Mouse (Mus musculus) gastrocnemius, postnatal 10 days (tissue): ENCODE results near the gene Unc13d. TPM values are rescaled to one million over a fixed set of nuclear protein-coding genes. Genes with fewer than 3 reads are reported as not detected.

Experiments
- DNase-seq: peaks from one replicate; pipeline ENCODE4 v3.0.0; 2021; ENCODE audit warnings: mixed read lengths
- total RNA-seq, 2 experiments: library from RNA; stranded (reverse); gene quantifications; 2 replicates each; pipeline ENCODE4 v1.2.3; 2021

Unc13d gene
- total RNA-seq, 2 experiments from 2014 or later, result 0.45 TPM

DNA sequence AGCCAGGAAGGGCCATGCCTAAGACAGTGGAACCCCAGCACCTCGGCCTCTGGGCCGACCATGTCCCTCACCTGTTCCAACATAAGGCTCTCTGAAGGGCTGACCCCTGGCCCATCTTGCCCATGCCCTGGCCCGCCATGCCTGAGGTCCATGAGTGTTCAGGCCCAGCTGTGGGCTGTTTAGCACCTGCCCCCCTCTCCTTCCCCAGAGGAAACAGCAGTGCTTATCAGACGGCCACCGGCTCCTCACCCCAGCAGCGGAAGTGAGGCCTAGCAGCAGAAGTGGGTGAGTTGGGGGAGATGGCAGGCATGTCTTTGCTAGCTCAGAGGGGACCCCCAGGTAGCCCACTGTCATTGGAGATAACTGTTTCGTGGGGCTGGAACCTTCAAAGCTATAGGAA, 925 bp downstream of the Unc13d start:
- no peak for DNase-seq

DNA sequence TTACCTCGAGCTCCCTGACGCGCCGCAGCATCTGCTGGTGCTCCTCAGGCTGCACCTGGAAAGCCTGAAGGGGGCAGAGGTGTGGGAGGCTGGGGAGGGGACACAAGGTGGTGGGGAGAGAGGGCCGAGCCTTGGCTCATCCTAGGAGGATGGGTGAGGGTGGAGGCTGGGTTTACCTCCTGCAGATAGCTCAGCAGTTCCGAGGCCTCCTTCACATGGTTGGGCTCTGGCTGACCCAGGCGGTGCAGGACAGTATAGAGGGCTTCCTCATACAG, 1.6 kb downstream of the Unc13d start:
- no peak for DNase-seq

- DNase-seq, result no peak
Measured at GRCm38 (mm10) chr11:116075539-116076265, 2.1 kb downstream of the Unc13d start.

GRCm38 (mm10) chr11:116074436-116074991, 3.2 kb downstream of the Unc13d start:
- no peak for DNase-seq

GRCm38 (mm10) chr11:116072608-116073007, 5.2 kb downstream of the Unc13d start:
- DNase-seq, result no peak

DNA sequence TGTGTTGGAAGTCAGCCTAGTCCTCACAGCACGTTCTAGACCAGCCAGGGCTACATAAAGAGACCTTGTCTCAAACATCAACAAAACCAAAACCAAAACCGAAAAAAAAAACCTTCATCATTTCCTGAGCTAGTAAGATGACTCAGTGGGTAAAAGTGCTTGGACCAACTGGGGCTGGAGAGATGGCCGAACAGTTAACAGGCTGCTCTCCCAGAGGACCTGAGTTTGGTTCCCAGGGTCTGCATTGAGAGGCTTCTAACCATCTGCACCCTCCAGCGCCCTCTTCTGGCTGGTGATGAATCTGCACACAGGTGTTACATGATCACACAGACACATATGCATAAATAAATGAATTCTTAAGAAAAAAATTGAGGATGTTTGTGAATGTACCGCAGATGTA, 6.3 kb downstream of the Unc13d start:
- no peak for DNase-seq

- no peak for DNase-seq
Measured at GRCm38 (mm10) chr11:116065345-116065744, 12.4 kb downstream of the Unc13d start.

DNA sequence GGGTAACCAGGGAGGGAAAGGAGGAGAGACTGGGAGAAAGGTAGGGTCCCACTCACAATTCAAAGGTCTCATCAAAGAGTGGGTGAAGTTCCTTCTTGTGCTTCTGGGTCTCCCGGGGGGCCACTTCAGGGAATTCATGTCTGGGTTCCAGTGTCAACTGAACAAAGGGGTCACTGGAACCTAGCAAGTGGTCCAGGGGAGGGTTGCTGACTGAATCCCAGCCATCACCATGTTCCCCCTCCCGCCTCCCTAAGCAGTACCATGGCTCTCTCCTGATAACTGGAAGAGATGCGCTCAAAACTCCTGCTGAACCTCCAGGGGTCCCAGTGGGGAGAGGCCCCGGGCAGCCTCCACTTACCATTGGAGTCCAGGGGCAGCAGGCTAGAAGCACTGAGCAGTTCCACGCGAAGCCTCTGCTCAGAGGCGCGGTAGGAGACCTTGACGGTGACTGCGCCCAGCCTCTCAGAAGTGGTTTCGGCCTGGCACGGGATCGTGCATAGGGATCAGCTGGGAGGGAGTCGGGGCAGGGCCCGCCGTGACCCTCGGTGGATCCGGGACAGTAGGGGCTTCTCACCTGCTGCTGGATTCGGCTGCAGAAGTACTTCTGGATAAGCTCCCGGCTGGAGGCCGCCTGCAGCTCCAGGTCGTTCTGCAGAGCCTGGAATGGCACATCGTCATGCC, 13.4 kb downstream of the Unc13d start:
- no peak for DNase-seq

GRCm38 (mm10) chr11:116063562-116063961, 14.2 kb downstream of the Unc13d start:
- no peak for DNase-seq

GRCm38 (mm10) chr11:116062521-116062920, 15.2 kb downstream of the Unc13d start:
- no peak for DNase-seq

GRCm38 (mm10) chr11:116061641-116062415, 15.9 kb downstream of the Unc13d start:
- DNase-seq, result no peak

DNA sequence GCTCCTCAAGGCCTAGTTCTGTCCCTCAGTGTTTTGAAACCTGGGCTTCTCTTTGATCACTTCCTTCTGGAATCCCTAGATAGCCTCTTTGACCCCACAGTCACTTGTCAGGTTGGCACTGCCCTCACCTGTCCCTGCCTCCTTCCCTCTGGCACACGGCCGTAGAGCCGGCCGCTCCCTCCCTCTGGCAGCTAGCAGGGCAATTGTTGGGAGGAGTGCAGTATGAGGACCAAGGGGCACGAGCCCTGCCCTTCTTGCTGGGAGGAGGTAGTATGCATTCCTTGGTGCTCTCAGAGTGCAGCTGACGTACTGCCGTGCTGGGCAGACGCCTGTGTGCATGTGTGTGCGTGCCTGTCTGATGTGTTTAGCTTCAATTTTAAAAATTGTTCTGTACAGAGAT, 17.2 kb downstream of the Unc13d start:
- no peak for DNase-seq

GRCm38 (mm10) chr11:116059691-116060025, 18.1 kb downstream of the Unc13d start:
- DNase-seq, result no peak

DNA sequence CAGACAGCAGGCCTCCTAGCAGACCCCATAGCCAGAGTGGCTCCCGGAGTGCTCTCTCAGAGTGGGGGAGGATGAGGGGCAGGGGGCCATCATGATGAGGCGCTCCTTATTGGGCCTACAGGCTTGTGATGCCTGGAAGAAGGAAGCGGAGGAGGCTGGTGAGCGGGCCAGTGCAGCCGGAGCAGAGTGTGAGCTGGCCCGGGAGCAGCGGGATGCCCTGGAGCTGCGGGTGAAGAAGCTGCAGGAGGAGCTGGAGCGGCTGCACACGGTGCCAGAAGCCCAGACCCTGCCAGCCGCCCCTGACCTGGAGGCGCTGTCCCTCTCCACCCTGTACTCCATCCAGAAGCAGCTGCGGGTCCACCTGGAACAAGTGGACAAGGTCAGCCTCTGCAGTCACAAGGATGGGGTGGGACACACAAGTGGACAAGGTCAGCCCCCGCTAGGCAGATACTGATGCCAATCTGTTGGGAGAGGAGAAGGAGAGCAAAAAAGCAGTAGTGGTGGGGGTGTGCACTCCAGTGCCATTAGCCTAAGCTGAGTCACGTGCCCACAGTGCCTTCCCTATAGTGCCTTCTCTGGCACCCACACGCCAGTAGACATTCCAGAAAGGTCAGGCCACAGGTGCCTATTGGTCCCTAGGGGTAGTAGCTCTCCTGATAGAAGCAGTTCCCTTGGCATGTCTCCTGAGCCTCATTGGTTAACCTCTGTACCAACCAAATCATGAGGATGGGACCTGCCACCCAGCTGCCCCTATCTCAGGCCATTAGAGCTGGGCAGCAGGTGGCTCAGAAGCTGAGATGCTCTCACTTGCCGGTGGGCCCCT, 18.7 kb downstream of the Unc13d start:
- DNase-seq, result no peak

- DNase-seq, result no peak
Measured at GRCm38 (mm10) chr11:116058022-116058614, 19.6 kb downstream of the Unc13d start.

DNA sequence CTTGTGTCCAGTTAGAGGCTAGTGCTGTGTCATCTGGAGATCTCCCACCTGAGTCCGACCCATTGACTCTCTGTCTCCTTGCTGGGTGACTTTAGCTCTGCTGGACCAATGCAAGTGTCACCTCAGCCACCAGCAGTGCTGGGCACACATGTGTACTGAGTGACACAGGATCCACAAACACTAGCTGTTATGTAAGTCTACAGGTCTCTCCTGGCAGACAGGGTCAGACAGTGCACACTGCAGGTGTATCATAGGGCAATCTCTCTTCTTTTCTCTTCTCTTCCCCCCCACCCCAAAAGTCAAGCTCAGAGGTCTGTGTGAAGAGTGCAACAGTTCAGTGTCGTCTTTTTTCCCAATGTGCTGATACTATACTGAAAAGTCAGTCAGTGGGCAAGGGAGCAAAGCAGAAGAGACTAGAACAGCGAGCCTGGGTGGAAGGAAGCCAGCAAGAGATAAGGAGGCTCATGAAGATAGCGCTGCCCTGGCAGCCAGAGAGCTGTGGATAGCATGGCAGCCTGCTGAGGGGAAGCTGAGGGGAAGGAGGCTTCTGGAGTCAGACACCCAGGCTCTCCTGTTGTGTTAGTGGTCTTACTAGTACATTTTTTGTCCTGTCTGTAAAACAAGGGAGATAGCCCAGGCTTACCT, 20.4 kb downstream of the Unc13d start:
- no peak for DNase-seq

DNA sequence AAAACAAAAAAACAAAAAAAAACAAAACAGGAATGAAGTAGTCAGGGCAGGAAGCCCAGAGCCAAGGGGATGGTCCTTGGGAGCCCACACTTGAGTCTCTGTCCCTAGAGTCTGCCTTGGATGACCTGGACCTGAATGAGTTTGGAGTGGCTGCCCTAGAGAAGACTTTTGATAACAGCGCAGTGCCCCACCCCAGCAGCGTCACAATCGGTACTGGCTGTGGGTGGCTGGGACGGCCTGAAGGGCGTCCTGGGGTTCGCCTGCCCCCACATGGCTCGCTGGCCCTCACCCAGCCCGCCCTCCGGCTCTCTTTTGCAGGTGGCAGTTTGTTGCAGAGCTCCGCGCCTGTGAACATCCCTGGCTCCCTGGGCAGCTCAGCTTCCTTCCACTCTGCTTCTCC, 21.9 kb downstream of the Unc13d start:
- DNase-seq, result no peak

- no peak for DNase-seq
Measured at GRCm38 (mm10) chr11:116053510-116054229, 24.1 kb downstream of the Unc13d start.

DNA sequence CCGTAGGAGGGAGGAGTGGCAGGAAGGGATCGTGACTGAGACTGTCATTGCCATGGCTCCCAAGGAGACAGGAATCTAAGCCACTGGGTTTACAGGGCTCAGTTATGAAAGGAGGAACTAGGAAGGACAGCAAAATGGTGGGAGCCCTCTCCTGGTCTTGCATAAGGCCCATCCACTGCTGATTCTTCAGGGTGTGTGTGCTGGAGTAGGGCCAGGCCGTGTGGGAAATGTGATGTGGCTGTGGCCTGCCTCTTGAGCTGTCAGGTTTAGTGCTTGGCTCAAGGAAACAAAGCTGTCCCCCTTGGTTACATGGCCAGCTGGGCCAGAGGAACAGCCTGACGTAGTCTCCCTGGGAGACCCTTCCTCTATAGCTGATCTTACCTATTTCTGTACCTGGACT, 27.6 kb downstream of the Unc13d start:
- DNase-seq, result no peak

GRCm38 (mm10) chr11:116049610-116050009, 28.2 kb downstream of the Unc13d start:
- no peak for DNase-seq

DNA sequence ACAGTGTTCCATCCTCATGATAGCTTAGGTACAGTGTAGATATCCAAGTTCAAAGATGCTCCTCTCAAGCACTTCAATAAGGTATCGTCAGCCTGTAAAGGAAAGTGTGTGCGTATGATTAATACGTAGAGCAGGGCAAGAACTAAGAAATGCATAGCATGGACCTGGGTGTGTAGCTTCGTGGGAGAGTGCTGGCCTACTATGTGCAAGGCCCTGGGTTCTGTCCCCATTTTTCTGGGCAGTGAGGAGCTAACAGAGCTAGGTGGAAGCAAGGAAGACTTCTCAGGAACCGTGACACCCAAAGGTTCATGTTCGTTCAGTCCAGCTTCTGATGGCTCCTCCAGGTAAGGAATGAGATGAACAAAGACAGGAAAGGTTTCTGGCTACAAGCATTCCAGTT, 32.6 kb downstream of the Unc13d start:
- no peak for DNase-seq
